Mouse (Mus musculus) heart, postnatal 10 days (tissue): Measurements from ENCODE around the gene Rab12. TPM values are rescaled to one million over a fixed set of nuclear protein-coding genes. Genes with fewer than 3 reads are reported as not detected.

Experiments
- DNase-seq, 2 experiments: peaks; one replicate each; pipeline ENCODE4 v3.0.0; 2021
- intact Hi-C: fragments of 180-260 bp; cut with DNase I; formaldehyde crosslinking; loops from one replicate; pipeline ENCODE4 v1.15.1; 2025
- total RNA-seq, 2 experiments: library from RNA; stranded (reverse); gene quantifications; 2 replicates each; pipeline ENCODE4 v1.2.3; 2021

The Rab12 gene
- total RNA-seq, 2 experiments from 2014 or later: 139 to 142 TPM

GRCm38 (mm10) chr17:66449460-66450341 lies 69.8 kb downstream of the Rab12 start, which contains the start of gene Mtcl1:
Mtcl1 (minus strand) TSS chr17:66449750.
- DNase-seq: peak; percentile 73
- intact Hi-C loops: loop anchor here (5.0 kb wide), 1 partner anchor 97 kb away; no protein-coding TSS in a partner anchor

- peak; percentile 54 to 61 for DNase-seq
Observed at GRCm38 (mm10) chr17:66448421-66449405, 70.8 kb downstream of the Rab12 start.

GRCm38 (mm10) chr17:66447978-66448377 lies 71.6 kb downstream of the Rab12 start:
- intact Hi-C loops: loop anchor here (5.0 kb wide), 1 partner anchor 96 kb away; no protein-coding TSS in a partner anchor
- DNase-seq: no peak

More at GRCm38 (mm10) chr17:66448421-66449405, 70.8 kb downstream of the Rab12 start:
- intact Hi-C loops: loop anchor here (5.0 kb wide), 1 partner anchor 96 kb away; no protein-coding TSS in a partner anchor

- no peak for DNase-seq
- intact Hi-C loops: loop anchor here (5.0 kb wide), 1 partner anchor 95 kb away; no protein-coding TSS in a partner anchor
Observed at GRCm38 (mm10) chr17:66447007-66447312, 72.6 kb downstream of the Rab12 start.

- intact Hi-C loops: loop anchor here (5.0 kb wide), 1 partner anchor 94 kb away; no protein-coding TSS in a partner anchor
- DNase-seq: no peak
Observed at GRCm38 (mm10) chr17:66446196-66447006, 73.1 kb downstream of the Rab12 start.

Other genes with a start within 250 kb of the Rab12 start
- gene Mtcl1, start 70.0 kb downstream of the Rab12 start, total RNA-seq: 1 to 10 TPM; 4.1 to 4.7 TPM
- gene Themis3, start 74.9 kb upstream of the Rab12 start, total RNA-seq: under 1 TPM; 0.20 to 0.26 TPM